21 mouse cellular contexts compared by ENCODE assay signal in genomic region chr5:38945903-38946686, GRCm38 (mm10).
DNase-seq lines count a peak whose midpoint lies in the region; TF ChIP-seq lines count a peak whose summit lies in the region.
"Had no signal": no experiment of that assay in that cellular context is flagged by ENCODE, and none has a peak within 500 bp of the region (broad histone marks: within the 10 kb centered on the region; RNA-seq: fewer than 3 reads in every experiment).

No protein-coding gene starts in this region.

- H3K27ac ChIP-seq in CH12.LX (ENCODE audit: insufficient read depth, low read depth), result no peak overlapping the region
- H3K27ac ChIP-seq: embryonic facial prominence, embryonic 13.5 days; forebrain, embryonic 13.5 days; heart, embryonic 15.5 days; macrophage; midbrain, embryonic 15.5 days; neural tube, embryonic 13.5 days; stomach, postnatal 0 days had no signal

- H3K4me2 ChIP-seq in CH12.LX (ENCODE audit: insufficient read depth, low read depth, poor library complexity, severe bottlenecking), result no peak overlapping the region
- H3K4me2 ChIP-seq: embryonic facial prominence, embryonic 13.5 days; forebrain, embryonic 13.5 days; heart, embryonic 15.5 days; midbrain, embryonic 15.5 days; neural tube, embryonic 13.5 days had no signal

- no peak for TF ChIP-seq POLR2A in CH12.LX (IDR thresholded peaks at IDR 0.05; ENCODE audit: low read depth, low read length)

- no peak; the same call in none of the 2 replicates for TF ChIP-seq RAD21 in CH12.LX (IDR thresholded peaks at IDR 0.05; ENCODE audit: low read depth, low read length)

- intact Hi-C loops in left cerebral cortex, postnatal 36 days (cut with DNase I), result loop anchor here (10.0 kb wide), 1 partner anchor 699 kb away; no protein-coding TSS in a partner anchor

- peaks cover 4% of the 10 kb centered on the region for H3K27me3 ChIP-seq in CH12.LX (replicated peaks)
- H3K27me3 ChIP-seq: embryonic facial prominence, embryonic 13.5 days; forebrain, embryonic 13.5 days; heart, embryonic 15.5 days; midbrain, embryonic 15.5 days; neural tube, embryonic 13.5 days had no signal

- TF ChIP-seq CTCF in CH12.LX (conservative IDR thresholded peaks at IDR 0.05 in 1 of 2, IDR thresholded peaks at IDR 0.05 in 1 of 2; ENCODE audit: low read depth in 2 of 2, low read length in 2 of 2), result no peak

- H3K4me1 ChIP-seq in CH12.LX (ENCODE audit: control insufficient read depth in 1 of 2, insufficient read depth in 2 of 2), result peaks cover 0 to 29% of the 10 kb centered on the region in 2 experiments; a peak in 2 of 4 replicates
- H3K4me1 ChIP-seq: forebrain, embryonic 13.5 days; heart, embryonic 15.5 days; midbrain, embryonic 15.5 days had no signal

- no peak overlapping the region for H3K4me3 ChIP-seq in CH12.LX (replicated peaks in 1 of 3; ENCODE audit: low read depth in 2 of 3, low read length in 2 of 3, poor library complexity in 1 of 3)
- H3K4me3 ChIP-seq: embryonic facial prominence, embryonic 13.5 days; erythroblast, embryonic 14.5 days; forebrain, embryonic 13.5 days; heart, embryonic 15.5 days; midbrain, embryonic 15.5 days; neural tube, embryonic 13.5 days had no signal

- dilution Hi-C loops in CH12.LX (cut with MboI; ENCODE audit: extremely low pct_ligation_motif_present, extremely low pct_unique_long_range_greater_than_20kb, low sequenced_read_pairs), result no loop called here

- no peaks in the 10 kb centered on the region for H3K9me3 ChIP-seq in CH12.LX (replicated peaks; ENCODE audit: low read length)
- H3K9me3 ChIP-seq: embryonic facial prominence, embryonic 13.5 days; forebrain, embryonic 13.5 days; heart, embryonic 15.5 days; midbrain, embryonic 15.5 days; neural tube, embryonic 13.5 days had no signal

- no peaks in the 10 kb centered on the region for H3K79me2 ChIP-seq in CH12.LX (replicated peaks; ENCODE audit: control insufficient read depth, extremely low read depth, insufficient read depth, poor library complexity, severe bottlenecking)

- peak; percentile 87 for TF ChIP-seq EP300 in CH12.LX (IDR thresholded peaks at IDR 0.05; ENCODE audit: low read length)

- H3K36me3 ChIP-seq in CH12.LX (replicated peaks in 1 of 2; ENCODE audit: control insufficient read depth in 1 of 2, insufficient read depth in 1 of 2, low read length in 1 of 2), result no peaks in the 10 kb centered on the region
- H3K36me3 ChIP-seq: embryonic facial prominence, embryonic 13.5 days; heart, embryonic 15.5 days; midbrain, embryonic 15.5 days; neural tube, embryonic 13.5 days had no signal

- DNase-seq in layer of hippocampus, adult 9-11 months, result peak; percentile 23
- no peak for DNase-seq in layer of hippocampus, postnatal 14 days (ENCODE audit: low spot score in 2 of 2)
- DNase-seq in CH12.LX (ENCODE audit: extremely low read depth), result peak; percentile 95
- DNase-seq in brain, adult 2 months (ENCODE audit: low read depth, low spot score), result peak; percentile 75
- DNase-seq in left cerebral cortex, postnatal 36 days (ENCODE audit: low spot score in 2 of 2), result peak; percentile 27 to 39
- DNase-seq in retina, postnatal 1 day, result no peak
- no peak for DNase-seq in cerebellum, postnatal 14 days
- DNase-seq: adrenal gland, adult 8-10 months; cerebellum, adult 18-20 months; cerebellum, postnatal 25 days; embryo, embryonic 11 days; kidney, adult 9 months; kidney, postnatal 14 days had no signal

- in situ Hi-C loops in CH12.LX (cut with MboI; ENCODE audit: low pct_ligation_motif_present, low pct_unique_long_range_greater_than_20kb, low sequenced_read_pairs), result loop anchor here (25.0 kb wide), 1 partner anchor 691 kb away; no protein-coding TSS in a partner anchor

- H3K9ac ChIP-seq in CH12.LX (ENCODE audit: insufficient read depth, low read depth), result no peak overlapping the region
- H3K9ac ChIP-seq: embryonic facial prominence, embryonic 13.5 days; forebrain, embryonic 13.5 days; heart, embryonic 15.5 days; midbrain, embryonic 15.5 days; neural tube, embryonic 13.5 days had no signal

TF ChIP-seq in CH12.LX, 34 proteins besides CTCF, POLR2A, EP300 and RAD21:
- 0 out of 2 replicates have a peak, but pooled peaks have one; percentile 35 for TF ChIP-seq MAX (IDR thresholded peaks at IDR 0.05; ENCODE audit: low read length)
- TF ChIP-seq MAZ (IDR thresholded peaks at IDR 0.05; ENCODE audit: low read depth, low read length), result no peak
- TF ChIP-seq SMC3 (IDR thresholded peaks at IDR 0.05; ENCODE audit: low read depth, low read length), result no peak
- peak; percentile 78 for TF ChIP-seq MAFK (IDR thresholded peaks at IDR 0.05; ENCODE audit: insufficient replicate concordance, low read length)
- TF ChIP-seq RCOR1 (conservative IDR thresholded peaks at IDR 0.05; ENCODE audit: low read depth, low read length), result peak; percentile 44; the same call in 1 of the 2 replicates
- TF ChIP-seq E2F4 (IDR thresholded peaks at IDR 0.05; ENCODE audit: insufficient replicate concordance, low read depth, low read length), result no peak
- peak; percentile 74 for TF ChIP-seq IRF4 (IDR thresholded peaks at IDR 0.05; ENCODE audit: low read depth, low read length)
- peak; percentile 84 for TF ChIP-seq BHLHE40 (IDR thresholded peaks at IDR 0.05; ENCODE audit: low read depth, low read length)
- peak; percentile 69 for TF ChIP-seq TCF12 (IDR thresholded peaks at IDR 0.05; ENCODE audit: low read depth, low read length)
- no peak for TF ChIP-seq CHD2 (IDR thresholded peaks at IDR 0.05; ENCODE audit: low read length)
- TF ChIP-seq MEF2A (IDR thresholded peaks at IDR 0.05; ENCODE audit: borderline replicate concordance, low read depth, low read length), result peak; percentile 95
- peak; percentile 93 for TF ChIP-seq ETS1 (conservative IDR thresholded peaks at IDR 0.05; ENCODE audit: low read depth, low read length)
- TF ChIP-seq ZMIZ1 (IDR thresholded peaks at IDR 0.05; ENCODE audit: low read depth, low read length), result no peak
- no peak for TF ChIP-seq CHD1 (IDR thresholded peaks at IDR 0.05; ENCODE audit: low read depth, low read length)
- 0 out of 2 replicates have a peak, but pooled peaks have one; percentile 46 for TF ChIP-seq MYC (IDR thresholded peaks at IDR 0.05; ENCODE audit: low read depth, low read length)
- no peak for TF ChIP-seq UBTF (IDR thresholded peaks at IDR 0.05; ENCODE audit: low read depth, low read length)
- 0 out of 2 replicates have a peak, but pooled peaks have one; percentile 14 for TF ChIP-seq JUND (conservative IDR thresholded peaks at IDR 0.05; ENCODE audit: low read depth, low read length)

Comparison
In these comparisons a context has a peak if more than half of its experiments do, and no peak if none do; other contexts are left out.
1. DNase-seq: peak in layer of hippocampus, adult 9-11 months (single experiment), CH12.LX (single experiment), brain, adult 2 months (single experiment) and left cerebral cortex, postnatal 36 days (2 of 2); none in layer of hippocampus, postnatal 14 days (0 of 2), retina, postnatal 1 day (single experiment) and cerebellum, postnatal 14 days (0 of 2).